Mouse (Mus musculus): ENCODE results near the gene Zswim9.
"Not testable (repeated sequence)": the region's sequence is repeated elsewhere in the genome, so short reads cannot be mapped to it uniquely, and the experiment has no call there.

Gene Zswim9

DNA sequence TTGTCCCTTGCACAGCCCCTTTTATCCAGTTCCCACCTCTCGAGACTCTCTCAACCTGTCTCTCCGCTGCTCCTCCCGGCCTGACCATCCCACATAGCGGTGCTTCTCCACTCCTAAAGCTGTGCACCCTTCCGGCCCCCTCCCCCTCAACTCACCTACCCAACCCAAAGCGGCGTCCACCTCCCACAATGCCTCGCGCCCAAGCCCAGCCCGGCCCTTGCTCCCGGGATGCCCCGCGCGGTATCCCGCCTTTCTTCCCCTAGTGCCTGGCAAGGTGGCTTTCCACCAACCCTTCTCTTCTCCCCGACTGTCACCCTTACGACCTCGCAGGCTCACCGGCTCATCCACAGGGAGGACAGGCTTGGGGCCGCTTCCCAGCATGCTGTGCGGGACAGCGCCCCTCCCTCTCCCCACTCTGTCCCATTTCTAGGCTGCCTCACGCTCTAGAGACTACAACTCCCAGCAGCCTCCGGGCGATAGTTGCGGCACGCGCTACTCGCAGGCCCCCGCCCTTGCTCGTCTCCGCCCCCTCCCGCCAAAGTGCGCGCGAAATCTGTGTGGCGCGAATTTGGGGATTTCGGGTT, at the start of gene Zswim9:
Gene Zswim9 (minus strand): TSS at position 414 of the 584 bp plus-strand sequence.
- DNase-seq (ENCODE audit: low spot score in 2 of 2), result peak; percentile 95

DNA sequence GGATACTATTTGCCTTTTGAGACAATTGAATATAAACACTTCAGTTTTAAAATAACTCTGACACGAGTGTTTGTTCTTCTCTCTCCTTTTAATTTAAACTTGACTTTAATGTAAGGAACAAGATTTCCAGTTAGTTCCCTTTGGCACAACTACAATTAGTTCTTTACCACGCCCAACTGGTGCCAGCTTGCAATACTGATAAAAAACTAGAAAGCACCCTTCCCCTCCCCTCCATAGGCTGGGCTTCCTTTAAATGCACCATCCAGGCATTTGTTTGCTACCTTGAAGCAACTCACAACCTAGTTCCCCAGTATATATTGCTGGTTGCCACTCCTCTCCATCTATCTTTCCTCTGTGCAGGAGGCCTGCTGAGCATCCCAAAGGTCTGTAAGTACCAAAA, 45.8 kb upstream of the Zswim9 start, which contains the start of gene Pla2g4c:
Gene Pla2g4c (plus strand): TSS at position 340 of the 400 bp plus-strand sequence.
- no peak for DNase-seq (ENCODE audit: low spot score in 2 of 2)

DNA sequence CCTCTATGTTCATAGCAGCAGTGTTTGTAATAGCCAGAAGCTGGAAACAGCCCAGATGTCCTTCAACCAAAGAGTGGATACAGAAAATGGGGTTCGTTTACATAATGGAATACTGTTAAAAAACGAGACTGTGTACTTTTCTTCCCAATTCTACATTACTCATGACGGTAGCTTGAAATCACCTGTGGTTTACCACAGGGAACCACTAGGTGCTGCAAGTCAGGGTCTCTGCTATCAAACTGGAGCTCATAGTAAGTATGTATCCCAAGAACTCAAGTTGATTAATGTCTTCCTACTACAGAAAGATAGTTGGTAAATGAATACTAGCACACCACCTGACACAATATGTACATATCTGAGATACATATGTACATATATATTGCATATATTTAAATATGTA, 42.9 kb upstream of the Zswim9 start:
- DNase-seq (ENCODE audit: low spot score in 2 of 2), result no peak

DNA sequence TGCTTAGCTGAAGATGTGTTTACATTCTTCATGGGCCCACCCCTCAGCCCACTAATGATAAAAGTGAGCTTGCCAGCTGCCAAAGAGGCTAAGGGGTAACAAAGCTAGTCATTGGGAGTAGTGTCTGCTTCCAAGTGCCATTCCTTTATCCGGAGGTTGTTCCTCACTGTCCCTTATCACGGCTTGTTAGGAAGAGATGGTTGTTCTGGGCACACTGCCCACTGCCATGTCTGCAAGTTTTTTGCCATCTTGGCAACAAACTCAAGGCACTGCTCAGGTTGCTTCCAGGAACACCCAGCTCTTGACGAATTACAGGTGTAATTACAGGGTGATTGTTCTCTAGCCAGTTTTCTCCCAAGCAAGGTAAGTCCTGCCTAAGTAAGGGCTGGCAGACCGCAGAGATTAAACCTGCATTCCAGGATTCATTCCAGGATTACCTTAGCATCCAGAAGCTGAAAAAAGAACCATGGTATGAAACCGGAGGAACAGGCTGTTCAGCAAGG, 35.6 kb upstream of the Zswim9 start:
- DNase-seq (ENCODE audit: low spot score in 2 of 2), result no peak

DNA sequence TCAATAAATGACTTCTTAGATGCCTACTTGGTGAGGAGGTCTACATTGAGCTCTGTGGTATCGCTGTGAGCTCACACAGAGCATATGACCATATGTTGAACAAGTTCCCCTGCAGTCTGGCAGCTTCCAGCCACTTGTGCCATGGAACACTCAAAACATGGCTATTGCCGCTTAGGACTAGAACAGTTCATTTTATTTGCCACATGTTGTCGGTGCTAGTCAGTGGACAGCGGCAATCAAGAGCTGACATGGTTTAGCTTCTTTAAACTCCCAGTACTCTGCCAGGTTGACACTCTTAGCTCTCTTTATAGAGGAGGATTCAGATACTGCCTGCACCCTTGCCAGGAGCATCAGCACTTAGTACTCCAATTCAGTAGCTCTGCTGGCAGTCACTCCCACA, 32.9 kb upstream of the Zswim9 start:
- DNase-seq (ENCODE audit: low spot score in 2 of 2), result no peak

DNA sequence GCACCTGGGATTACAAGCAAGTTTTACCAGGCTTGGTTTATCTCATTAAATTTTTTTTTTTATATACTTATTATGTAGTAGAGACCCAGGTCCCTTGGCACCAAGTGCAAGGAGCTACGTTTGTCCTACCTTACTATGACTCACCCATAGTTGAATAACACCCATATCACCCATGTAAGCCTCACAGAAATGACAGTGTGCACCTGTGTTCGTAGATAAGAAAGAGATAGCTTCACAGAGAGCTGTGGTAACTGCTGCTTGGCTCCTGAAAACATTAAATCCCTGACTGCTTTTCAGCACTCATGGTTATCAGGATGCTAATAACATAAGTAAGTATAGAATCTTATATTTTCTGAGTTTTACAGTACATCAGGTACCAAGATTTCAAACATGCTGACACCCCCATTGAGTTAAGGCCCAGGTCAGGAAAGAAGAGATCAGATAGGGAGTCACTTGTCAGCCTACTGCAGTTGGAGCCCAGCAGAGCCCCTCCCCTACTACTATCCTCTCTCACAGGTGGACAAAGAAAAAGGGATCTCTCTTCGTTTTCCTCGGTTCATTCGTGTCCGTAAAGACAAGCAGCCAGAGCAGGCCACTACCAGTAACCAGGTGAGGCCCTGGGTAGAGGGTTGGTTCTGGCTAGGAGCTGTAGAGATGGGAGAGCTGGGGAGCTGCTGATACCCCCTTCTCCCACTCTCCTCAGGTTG, 32.1 kb upstream of the Zswim9 start:
- no peak for DNase-seq (ENCODE audit: low spot score in 2 of 2)

DNA sequence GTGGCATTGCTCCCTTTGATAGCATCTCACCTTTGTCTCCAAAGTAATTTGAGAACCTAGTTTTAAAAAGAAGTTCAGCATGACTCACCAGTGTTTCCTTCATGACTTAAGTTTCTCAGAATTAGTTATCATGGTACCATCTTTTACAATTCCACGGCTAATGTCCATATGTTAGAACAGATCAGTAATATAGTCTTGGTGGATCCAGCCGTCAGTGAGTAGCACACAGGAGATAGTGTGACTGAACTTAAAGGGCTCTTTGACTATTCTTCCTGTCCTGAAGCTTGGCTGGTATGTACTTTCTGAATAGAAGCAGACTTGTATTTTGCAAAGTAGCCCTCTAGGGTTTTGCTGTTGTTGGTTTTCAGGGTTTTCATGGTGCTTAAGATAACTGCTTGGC, 30.9 kb upstream of the Zswim9 start:
- no peak for DNase-seq (ENCODE audit: low spot score in 2 of 2)

DNA sequence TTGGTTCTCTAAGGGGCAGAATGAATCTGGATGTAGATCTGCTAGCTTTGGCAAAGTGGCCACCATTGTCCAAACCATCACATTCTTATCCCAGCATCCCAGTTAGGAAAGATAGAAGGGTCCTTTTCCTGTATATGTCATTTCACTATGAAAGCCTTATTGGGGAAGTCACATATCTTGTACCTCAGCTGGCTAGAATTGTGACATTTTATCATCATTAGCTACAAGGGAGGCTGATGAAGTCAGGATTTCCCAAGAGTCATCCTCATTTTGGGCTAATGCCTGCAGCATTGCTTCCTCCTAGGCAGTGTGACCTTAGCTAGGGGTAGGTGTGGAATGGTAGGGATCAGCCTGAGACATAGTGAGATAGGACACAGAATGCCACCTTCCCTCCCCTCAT, 24.9 kb upstream of the Zswim9 start:
- DNase-seq (ENCODE audit: low spot score in 2 of 2), result no peak

DNA sequence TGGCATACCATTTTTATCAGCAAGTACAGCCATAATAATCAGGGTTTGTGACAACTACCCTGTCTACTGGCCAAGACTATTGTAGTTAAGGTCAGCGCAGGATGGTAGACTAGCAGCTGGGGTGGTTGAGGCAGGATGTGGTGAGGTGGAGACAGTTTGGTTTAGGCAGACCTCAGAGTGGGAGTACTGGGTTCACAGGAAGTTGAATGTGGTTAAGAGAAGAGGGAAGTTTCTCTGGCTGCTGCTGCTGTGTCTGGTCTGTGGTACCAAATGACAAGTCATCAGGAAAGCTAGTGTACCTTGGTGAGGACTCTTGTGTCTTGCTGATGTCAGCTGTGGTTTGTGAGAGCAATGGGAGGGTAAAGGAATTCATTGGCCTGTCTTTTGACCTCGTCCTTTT, 24.3 kb upstream of the Zswim9 start:
- DNase-seq (ENCODE audit: low spot score in 2 of 2), result no peak

DNA sequence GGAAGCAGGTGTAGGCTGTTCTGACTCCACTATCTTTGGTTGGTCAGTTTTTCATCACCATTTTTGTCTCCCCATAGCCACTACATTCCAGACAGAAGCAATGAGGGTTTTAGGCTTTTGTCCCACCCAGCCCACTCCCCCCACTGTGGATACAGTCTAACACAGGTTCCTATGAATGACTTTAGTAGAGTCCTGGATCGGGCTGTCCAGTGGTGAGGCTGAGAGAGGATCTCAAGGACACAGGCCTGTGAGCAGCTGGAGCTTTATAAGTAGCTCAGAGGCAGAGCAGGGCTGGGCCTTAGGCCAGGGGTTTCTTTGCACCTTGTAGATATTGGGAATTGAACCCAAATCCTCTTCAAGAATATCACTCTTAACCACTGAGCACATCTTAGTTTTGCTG, 23.1 kb upstream of the Zswim9 start:
- no peak for DNase-seq (ENCODE audit: low spot score in 2 of 2)

DNA sequence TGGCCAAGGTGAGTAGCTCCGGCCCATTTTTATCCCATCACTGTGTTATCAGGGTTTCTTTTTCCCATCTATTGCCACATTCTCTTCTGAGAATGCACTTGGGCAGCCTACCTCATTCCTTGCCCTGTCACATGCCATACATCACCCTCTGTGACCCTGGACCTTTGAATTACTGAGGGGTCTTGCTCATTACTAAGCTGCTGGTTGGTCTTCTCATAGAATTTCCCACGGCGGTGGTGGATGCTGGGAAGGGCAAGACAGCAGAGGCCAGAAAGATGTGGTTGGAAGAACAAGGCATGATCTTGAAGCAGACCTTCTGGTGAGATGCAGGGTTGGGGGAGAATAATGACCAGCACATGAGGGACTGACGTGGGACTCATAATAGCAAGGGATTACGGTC, 20.3 kb upstream of the Zswim9 start:
- no peak for DNase-seq (ENCODE audit: low spot score in 2 of 2)

DNA sequence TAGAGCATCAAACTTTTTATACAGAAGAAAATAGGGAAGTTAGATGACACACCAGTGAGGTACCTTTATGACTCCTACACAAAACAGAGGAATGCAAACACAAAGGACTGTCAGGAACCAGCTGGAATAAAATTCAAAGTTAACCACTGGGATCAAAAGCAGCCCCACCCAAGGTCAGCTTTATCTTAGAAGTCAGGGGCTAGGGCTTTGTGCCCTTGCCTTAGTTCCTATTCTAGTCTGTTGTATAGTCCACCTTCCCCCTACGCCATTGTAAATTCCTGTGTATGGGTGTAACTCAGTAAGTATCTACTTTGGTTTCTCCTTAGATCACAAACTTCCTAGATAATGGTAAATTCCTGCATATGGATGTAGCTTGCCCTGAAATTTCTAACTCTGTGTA, 19.1 kb upstream of the Zswim9 start:
- no peak for DNase-seq (ENCODE audit: low spot score in 2 of 2)

DNA sequence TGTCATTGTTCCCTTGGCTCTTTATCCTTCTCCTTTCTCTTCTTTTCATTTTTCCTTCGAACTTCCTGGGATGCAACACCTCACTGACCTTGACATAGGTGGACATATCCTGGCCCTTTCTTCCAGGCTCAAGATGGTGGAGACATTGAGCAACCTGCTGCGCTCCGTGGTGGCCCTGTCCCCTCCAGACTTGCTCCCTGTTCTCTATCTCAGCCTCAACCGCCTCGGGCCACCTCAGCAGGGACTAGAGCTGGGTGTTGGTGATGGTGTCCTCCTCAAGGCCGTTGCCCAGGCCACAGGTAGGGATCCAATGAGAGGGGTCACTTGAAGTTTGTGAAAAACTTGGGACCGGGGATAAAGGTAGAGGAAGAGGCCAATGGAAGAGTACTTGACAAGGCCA, 16.7 kb upstream of the Zswim9 start:
- no peak for DNase-seq (ENCODE audit: low spot score in 2 of 2)

DNA sequence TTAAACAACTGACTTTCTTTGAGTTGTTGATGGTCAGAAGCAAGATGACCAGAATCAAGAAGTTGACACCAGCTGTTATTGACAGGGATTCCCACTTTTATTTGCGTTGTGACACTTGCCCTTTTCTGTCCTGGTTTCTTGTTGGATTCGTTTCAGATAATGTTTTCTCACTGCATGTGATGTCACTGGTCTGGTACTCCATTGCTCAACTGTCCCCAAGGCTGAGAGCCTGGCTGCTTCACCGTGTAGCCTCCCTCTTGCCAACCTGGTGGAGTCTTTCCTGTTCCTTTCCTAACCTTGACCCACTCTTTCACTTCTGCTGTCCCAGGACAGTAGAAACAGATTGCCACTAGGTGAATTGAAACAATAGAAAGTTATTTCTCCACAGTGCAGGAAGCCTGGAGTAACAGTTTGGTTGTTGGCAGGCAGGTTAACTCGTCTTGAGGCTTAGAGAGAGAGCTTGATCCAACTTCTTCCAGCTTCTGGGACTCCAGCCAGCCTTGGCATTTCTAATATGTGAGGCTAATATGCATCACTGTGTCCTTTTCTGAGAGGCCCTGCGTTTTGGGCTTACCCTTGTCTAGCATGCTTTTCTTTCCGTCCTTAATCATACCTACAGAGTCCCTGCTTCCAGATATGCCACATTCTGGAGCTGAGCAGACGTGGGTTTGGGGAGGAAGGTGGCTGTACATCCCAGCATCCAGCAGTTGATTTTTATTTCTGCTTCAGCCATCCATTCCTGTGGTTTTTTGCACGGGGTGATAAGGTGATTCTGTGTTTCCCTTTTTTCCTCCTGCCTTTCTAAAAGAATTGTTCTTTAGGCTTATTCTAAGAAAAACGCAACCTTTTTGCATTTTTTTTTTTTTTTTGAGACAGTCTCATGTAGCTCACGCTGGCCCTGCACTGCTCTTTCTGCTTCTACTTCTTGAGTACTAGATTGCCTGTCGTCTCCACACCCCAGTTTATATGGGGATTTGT, 15.6 kb upstream of the Zswim9 start:
- no peak for DNase-seq (ENCODE audit: low spot score in 2 of 2)

DNA sequence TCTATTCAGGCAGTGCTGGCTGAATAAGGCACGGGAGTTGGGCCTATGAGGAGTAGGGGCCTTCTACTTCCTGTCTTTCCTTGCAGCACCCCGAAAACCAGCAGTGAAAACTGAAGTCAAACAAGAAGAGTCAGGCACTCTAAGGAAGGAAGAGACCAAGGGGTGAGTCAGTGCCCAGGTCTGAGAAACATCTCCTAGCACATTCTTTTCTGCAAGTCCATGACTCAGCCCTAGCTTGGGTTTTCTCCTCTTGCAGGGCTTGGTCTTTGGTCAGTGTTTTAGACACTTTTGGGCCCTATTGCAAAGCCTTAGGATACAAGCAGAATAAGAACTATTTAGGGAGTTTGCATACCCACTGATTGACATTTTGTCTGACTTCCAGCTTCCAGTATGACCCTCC, 12.8 kb upstream of the Zswim9 start:
- DNase-seq (ENCODE audit: low spot score in 2 of 2), result no peak

DNA sequence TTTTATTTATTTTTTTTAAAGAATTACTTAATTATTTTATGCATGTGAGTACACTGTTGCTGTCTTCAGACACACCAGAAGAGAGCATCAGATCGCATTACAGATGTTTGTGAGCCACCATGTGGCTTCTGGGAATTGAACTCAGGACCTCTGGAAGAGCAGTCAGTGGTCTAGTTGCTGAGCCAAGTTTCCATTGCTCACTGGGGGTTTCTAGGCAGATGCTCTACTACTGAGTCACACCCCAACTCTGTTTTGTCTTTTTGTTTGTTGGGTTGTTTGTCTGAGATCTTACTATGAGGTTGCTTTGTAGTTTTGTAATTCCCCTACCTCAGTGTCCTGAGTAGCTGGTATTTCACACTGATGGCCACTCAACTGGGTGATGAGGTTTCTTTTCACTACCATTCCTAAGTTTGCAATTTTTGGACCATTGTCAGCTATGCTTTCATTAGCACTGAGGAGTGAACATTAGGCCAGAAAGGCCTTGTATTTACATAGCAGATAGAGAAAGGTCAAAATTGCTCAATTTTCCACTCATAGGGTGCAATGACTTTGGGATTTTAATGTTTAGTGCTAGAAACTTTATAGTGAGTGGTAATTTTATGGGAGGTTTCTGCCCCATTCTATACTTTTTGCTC, 11.6 kb upstream of the Zswim9 start:
- DNase-seq (ENCODE audit: low spot score in 2 of 2), result no peak

DNA sequence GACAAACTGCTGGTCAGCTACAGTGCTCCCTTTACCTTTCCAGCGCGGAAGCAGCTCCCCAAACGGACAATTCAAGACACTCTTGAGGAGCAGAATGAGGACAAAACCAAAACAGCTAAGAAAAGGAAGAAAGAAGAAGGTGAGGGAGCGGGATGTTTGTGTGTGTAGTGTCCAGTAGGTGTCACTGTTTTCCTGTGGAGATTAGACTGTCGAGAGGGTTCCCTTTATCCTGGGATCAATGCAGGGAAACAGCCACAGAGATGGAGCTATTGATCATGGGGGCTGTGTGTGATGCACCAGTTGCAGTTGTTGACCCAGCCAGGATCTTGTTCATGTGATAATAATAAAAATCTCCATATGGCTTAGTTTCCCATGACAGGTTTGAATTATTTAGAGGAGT, 10.1 kb upstream of the Zswim9 start:
- DNase-seq (ENCODE audit: low spot score in 2 of 2), result peak in 1 of 2 experiments; percentile 30

DNA sequence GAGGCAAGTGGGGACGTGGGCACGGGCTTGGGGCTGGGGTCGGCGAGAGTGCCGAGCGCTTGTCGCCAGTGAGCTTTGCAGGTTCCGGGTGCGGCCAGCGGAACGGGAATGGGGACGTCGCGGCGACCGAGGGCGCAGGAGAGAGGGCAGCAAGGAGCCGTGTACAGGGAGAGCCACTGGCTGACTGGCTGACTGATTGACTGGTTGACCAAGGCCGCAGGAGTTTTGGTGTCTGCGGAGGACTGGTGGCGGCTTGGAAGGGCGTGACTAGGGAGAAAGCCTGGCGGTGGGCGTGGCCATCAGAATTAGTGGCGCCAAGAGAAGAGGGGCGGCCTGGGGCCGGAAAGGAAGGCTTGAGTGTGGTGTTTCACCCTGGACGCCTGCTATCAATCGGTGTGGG, 436 bp upstream of the Zswim9 start:
- DNase-seq (ENCODE audit: low spot score in 2 of 2), result not testable (repeated sequence)

DNA sequence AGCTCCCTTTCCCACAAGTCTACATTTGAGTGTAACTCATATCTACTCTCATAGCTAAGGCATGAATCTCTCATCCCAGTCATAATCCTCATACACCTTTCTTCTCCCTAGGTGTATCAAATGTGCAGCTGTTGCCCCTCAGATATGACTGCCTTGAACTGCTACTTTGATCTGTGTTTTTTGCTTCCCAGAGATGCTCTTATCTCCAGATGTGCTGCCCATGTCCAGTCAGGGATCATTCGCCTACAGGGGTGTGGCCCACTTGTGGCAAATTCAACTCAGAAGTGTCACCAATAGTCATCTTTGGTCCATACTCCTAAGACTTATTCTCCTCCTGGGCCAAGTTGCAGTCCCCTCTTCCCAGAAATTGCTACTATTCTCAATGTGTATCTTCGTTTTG, 688 bp downstream of the Zswim9 start:
- DNase-seq (ENCODE audit: low spot score in 2 of 2), result no peak

DNA sequence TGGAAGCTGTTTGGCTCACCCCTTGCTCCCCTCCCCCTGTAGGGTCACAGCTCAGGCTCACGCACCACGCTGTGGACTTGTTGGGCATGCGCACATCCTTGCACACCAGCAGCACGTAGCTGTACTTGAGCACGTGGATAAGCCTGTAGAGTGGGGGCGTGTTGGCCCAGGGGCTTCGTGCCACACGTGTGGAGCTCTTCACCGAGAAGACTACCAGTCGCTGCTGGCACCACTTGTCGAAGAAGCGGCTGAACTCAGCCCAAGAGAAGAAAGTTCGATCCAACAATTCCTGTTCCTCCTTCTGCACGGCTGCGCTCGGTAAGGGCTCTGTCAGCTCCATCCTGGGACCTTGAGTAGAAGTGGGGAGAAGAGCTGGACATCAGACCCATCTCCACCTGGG, 1.4 kb downstream of the Zswim9 start, which contains the start of gene Lig1:
Gene Lig1 (plus strand): TSS at position 203 of the 400 bp plus-strand sequence.
- DNase-seq (ENCODE audit: low spot score in 2 of 2), result no peak

DNA sequence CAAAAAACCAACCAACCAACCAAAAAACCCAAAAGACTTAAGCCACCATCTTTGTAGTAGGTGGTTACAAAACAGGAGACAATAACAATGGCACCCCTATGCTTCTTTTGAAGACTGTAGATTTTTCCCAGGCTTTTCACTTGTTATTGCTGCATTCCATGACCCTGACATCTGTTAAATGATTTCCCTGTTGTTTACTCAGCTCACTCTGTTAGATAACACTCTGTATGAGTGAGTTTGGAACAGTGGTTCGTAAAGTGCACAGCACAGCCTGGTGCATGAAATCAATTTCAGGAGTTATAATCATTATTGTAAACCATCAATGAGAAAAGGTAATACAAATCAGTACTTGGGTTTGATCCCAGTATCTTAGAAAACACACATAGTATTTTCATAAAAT, 6.8 kb downstream of the Zswim9 start:
- no peak for DNase-seq (ENCODE audit: low spot score in 2 of 2)

DNA sequence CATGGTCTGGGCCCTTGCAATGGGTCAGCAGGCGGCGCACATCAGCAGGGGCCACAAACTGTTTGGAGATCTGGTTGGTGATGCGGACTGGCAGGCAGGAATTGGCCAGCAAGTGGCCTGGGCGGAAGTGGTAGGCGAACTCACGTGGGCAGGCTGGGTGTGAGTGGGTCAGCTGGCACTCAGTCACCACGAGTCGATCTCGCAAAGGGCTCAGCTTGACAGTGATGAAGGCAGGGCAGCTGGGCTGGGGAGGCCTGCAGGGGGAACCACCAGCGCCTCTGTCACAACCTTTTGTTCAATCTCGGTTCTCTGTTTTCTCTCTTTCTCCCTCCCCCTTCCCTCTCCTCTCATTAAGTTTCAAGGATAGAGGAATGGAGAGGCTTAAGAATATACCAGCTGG, 9.1 kb downstream of the Zswim9 start:
- no peak for DNase-seq (ENCODE audit: low spot score in 2 of 2)

Data from frontal cortex, postnatal 36 days (tissue).